Mouse (Mus musculus) CH12.LX (cell line): ENCODE results near the gene Ugdh. TPM values are rescaled to one million over a fixed set of nuclear protein-coding genes. Genes with fewer than 3 reads are reported as not detected.

Experiments used
- DNase-seq: peaks from one replicate; pipeline ENCODE4 v3.0.0-alpha.2; 2013; ENCODE audit errors: extremely low read depth
- H3K27ac ChIP-seq: 2 replicates; pipeline ENCODE4 v1.5.1; 2012; ENCODE audit warnings: low read depth, mild to moderate bottlenecking, control low read depth, moderate library complexity; ENCODE audit not compliant: insufficient read depth
- H3K27me3 ChIP-seq: replicated peaks from 2 replicates; pipeline ENCODE3; 2012; ENCODE audit warnings: inconsistent platforms
- H3K36me3 ChIP-seq, 2 experiments: replicated peaks in 1 of 2; 2 replicates each; pipeline versions ENCODE3 to v1.6.1; 2012; ENCODE audit warnings: inconsistent platforms in 1 of 2, low read length in 1 of 2, mild to moderate bottlenecking in 1 of 2, mixed read lengths in 1 of 2, moderate library complexity in 1 of 2; ENCODE audit not compliant: control insufficient read depth in 1 of 2, insufficient read depth in 1 of 2
- H3K4me1 ChIP-seq, 2 experiments: 2 replicates each; pipeline ENCODE4 v1.6.1; 2012; ENCODE audit warnings: inconsistent platforms in 1 of 2, moderate library complexity in 1 of 2; ENCODE audit not compliant: insufficient read depth in 2 of 2, control insufficient read depth in 1 of 2
- H3K4me2 ChIP-seq: 2 replicates; pipeline ENCODE4 v1.6.1; 2012; ENCODE audit warnings: low read depth, mild to moderate bottlenecking, control low read depth; ENCODE audit not compliant: poor library complexity, insufficient read depth, severe bottlenecking
- H3K4me3 ChIP-seq, 3 experiments: fragments of 150-350 bp in 1 of 3; sonication (generic) in 1 of 3; replicated peaks in 1 of 3; 2 replicates each; pipeline versions ENCODE3 to v1.5.1; 2011 to 2012; ENCODE audit warnings: low read depth in 2 of 3, low read length in 2 of 3, mild to moderate bottlenecking in 2 of 3, moderate library complexity in 2 of 3, control low read depth in 1 of 3, improper control_type of control experiment in 1 of 3, inconsistent platforms in 1 of 3, mixed read lengths in 1 of 3; ENCODE audit not compliant: poor library complexity in 1 of 3
- H3K79me2 ChIP-seq: replicated peaks from 2 replicates; pipeline ENCODE4 v1.6.1; 2012; ENCODE audit warnings: mild to moderate bottlenecking, moderate library complexity; ENCODE audit not compliant: control insufficient read depth, poor library complexity, insufficient read depth, severe bottlenecking; ENCODE audit errors: extremely low read depth
- H3K9ac ChIP-seq: 2 replicates; pipeline ENCODE4 v1.6.1; 2012; ENCODE audit warnings: low read depth, mild to moderate bottlenecking, control low read depth, moderate library complexity; ENCODE audit not compliant: insufficient read depth
- H3K9me3 ChIP-seq: replicated peaks from 2 replicates; pipeline ENCODE3; 2012; ENCODE audit warnings: low read length, inconsistent platforms, mixed read lengths
- BHLHE40 ChIP-seq: IDR thresholded peaks from 2 replicates; pipeline ENCODE4 v1.6.1; 2011; ENCODE audit warnings: mild to moderate bottlenecking, low read depth, low read length, improper control_type of control experiment
- CHD2 ChIP-seq: IDR thresholded peaks from 2 replicates; pipeline ENCODE4 v1.6.1; 2011; ENCODE audit warnings: low read length, improper control_type of control experiment
- CTCF ChIP-seq, 2 experiments: IDR thresholded peaks in 1 of 2; conservative IDR thresholded peaks in 1 of 2; 2 replicates each; pipeline ENCODE4 v1.5.1; 2011 to 2012; ENCODE audit warnings: low read depth in 2 of 2, low read length in 2 of 2, improper control_type of control experiment in 1 of 2, inconsistent platforms in 1 of 2, mild to moderate bottlenecking in 1 of 2, moderate library complexity in 1 of 2
- E2F4 ChIP-seq: IDR thresholded peaks from 2 replicates; pipeline ENCODE4 v1.6.1; 2011; ENCODE audit warnings: low read depth, low read length, improper control_type of control experiment; ENCODE audit not compliant: insufficient replicate concordance
- ELF1 ChIP-seq: IDR thresholded peaks from 2 replicates; pipeline ENCODE4 v1.6.1; 2014; ENCODE audit warnings: low read depth, mild to moderate bottlenecking, inconsistent platforms, low read length, improper control_type of control experiment
- EP300 ChIP-seq: IDR thresholded peaks from 2 replicates; pipeline ENCODE4 v1.6.1; 2011; ENCODE audit warnings: low read length, improper control_type of control experiment
- ETS1 ChIP-seq: conservative IDR thresholded peaks from 2 replicates; pipeline ENCODE4 v1.6.1; 2012; ENCODE audit warnings: low read depth, mild to moderate bottlenecking, inconsistent platforms, low read length, improper control_type of control experiment, moderate library complexity
- GABPA ChIP-seq: IDR thresholded peaks from 2 replicates; pipeline ENCODE4 v1.6.1; 2012; ENCODE audit warnings: low read depth, low read length, improper control_type of control experiment, inconsistent platforms; ENCODE audit not compliant: insufficient replicate concordance
- HCFC1 ChIP-seq: IDR thresholded peaks from 2 replicates; pipeline ENCODE4 v1.6.1; 2012; ENCODE audit warnings: low read depth, mild to moderate bottlenecking, inconsistent platforms, low read length, improper control_type of control experiment
- IRF4 ChIP-seq: IDR thresholded peaks from 2 replicates; pipeline ENCODE4 v1.6.1; 2014; ENCODE audit warnings: low read depth, mild to moderate bottlenecking, inconsistent platforms, low read length, improper control_type of control experiment
- JUN ChIP-seq: IDR thresholded peaks from 2 replicates; pipeline ENCODE4 v1.6.1; 2011; ENCODE audit warnings: low read depth, mild to moderate bottlenecking, low read length, improper control_type of control experiment, moderate library complexity; ENCODE audit not compliant: insufficient read depth
- JUND ChIP-seq: conservative IDR thresholded peaks from 2 replicates; pipeline ENCODE4 v1.6.1; 2011; ENCODE audit warnings: low read depth, low read length, improper control_type of control experiment
- KAT2A ChIP-seq: IDR thresholded peaks from 2 replicates; pipeline ENCODE4 v1.6.1; 2012; ENCODE audit warnings: low read length, improper control_type of control experiment, inconsistent platforms; ENCODE audit not compliant: insufficient replicate concordance
- MAX ChIP-seq: IDR thresholded peaks from 2 replicates; pipeline ENCODE4 v1.6.1; 2011; ENCODE audit warnings: low read length, improper control_type of control experiment
- MEF2A ChIP-seq: IDR thresholded peaks from 2 replicates; pipeline ENCODE4 v1.6.1; 2014; ENCODE audit warnings: low read depth, mild to moderate bottlenecking, inconsistent platforms, low read length, improper control_type of control experiment, borderline replicate concordance
- MXI1 ChIP-seq: IDR thresholded peaks from 2 replicates; pipeline ENCODE4 v1.6.1; 2011; ENCODE audit warnings: mild to moderate bottlenecking, low read depth, low read length, improper control_type of control experiment
- MYC ChIP-seq: IDR thresholded peaks from 2 replicates; pipeline ENCODE4 v1.6.1; 2011; ENCODE audit warnings: low read depth, mild to moderate bottlenecking, improper control_type of control experiment, low read length
- NELFE ChIP-seq: IDR thresholded peaks from 2 replicates; pipeline ENCODE4 v1.6.1; 2011; ENCODE audit warnings: low read depth, low read length, improper control_type of control experiment
- NRF1 ChIP-seq: IDR thresholded peaks from 2 replicates; pipeline ENCODE4 v1.6.1; 2014; ENCODE audit warnings: low read depth, mild to moderate bottlenecking, inconsistent platforms, low read length, improper control_type of control experiment, moderate library complexity
- POLR2A ChIP-seq: IDR thresholded peaks from 2 replicates; pipeline ENCODE4 v1.6.1; 2011; ENCODE audit warnings: low read depth, mild to moderate bottlenecking, improper control_type of control experiment, low read length
- POLR2AphosphoS2 ChIP-seq: IDR thresholded peaks from 2 replicates; pipeline ENCODE4 v1.6.1; 2011; ENCODE audit warnings: low read depth, low read length, improper control_type of control experiment
- RAD21 ChIP-seq: IDR thresholded peaks from 2 replicates; pipeline ENCODE4 v1.6.1; 2011; ENCODE audit warnings: low read depth, mild to moderate bottlenecking, low read length, improper control_type of control experiment, moderate library complexity
- SIN3A ChIP-seq: IDR thresholded peaks from 2 replicates; pipeline ENCODE4 v1.6.1; 2012; ENCODE audit warnings: low read length, improper control_type of control experiment, inconsistent platforms
- SMC3 ChIP-seq: IDR thresholded peaks from 2 replicates; pipeline ENCODE4 v1.6.1; 2011; ENCODE audit warnings: low read depth, low read length, improper control_type of control experiment
- TBP ChIP-seq: conservative IDR thresholded peaks from 2 replicates; pipeline ENCODE4 v1.6.1; 2011; ENCODE audit warnings: low read depth, low read length, improper control_type of control experiment
- UBTF ChIP-seq: IDR thresholded peaks from 2 replicates; pipeline ENCODE4 v1.6.1; 2012; ENCODE audit warnings: low read depth, mild to moderate bottlenecking, inconsistent platforms, low read length, improper control_type of control experiment, moderate library complexity
- USF1 ChIP-seq: IDR thresholded peaks from 2 replicates; pipeline ENCODE4 v1.6.1; 2014; ENCODE audit warnings: low read depth, mild to moderate bottlenecking, inconsistent platforms, low read length, improper control_type of control experiment
- USF2 ChIP-seq: conservative IDR thresholded peaks from 2 replicates; pipeline ENCODE4 v1.6.1; 2011; ENCODE audit warnings: low read depth, low read length, improper control_type of control experiment
- ZC3H11A ChIP-seq: IDR thresholded peaks from 2 replicates; pipeline ENCODE4 v1.6.1; 2012; ENCODE audit warnings: low read depth, mild to moderate bottlenecking, inconsistent platforms, low read length, improper control_type of control experiment
- ZKSCAN1 ChIP-seq: IDR thresholded peaks from 2 replicates; pipeline ENCODE4 v1.6.1; 2012; ENCODE audit warnings: low read depth, inconsistent platforms, low read length, improper control_type of control experiment, borderline replicate concordance
- ZNF384 ChIP-seq: IDR thresholded peaks from 2 replicates; pipeline ENCODE4 v1.6.1; 2012; ENCODE audit warnings: low read depth, low read length, improper control_type of control experiment, inconsistent platforms
- dilution Hi-C: fragments of 300-500 bp; cut with MboI; formaldehyde crosslinking; loops from 2 replicates; pipeline ENCODE4 v1.14.3; 2020; ENCODE audit warnings: low sequenced_read_pairs; ENCODE audit not compliant: extremely low pct_unique_long_range_greater_than_20kb, extremely low pct_ligation_motif_present
- in situ Hi-C: fragments of 300-500 bp; cut with MboI; formaldehyde crosslinking; loops from 3 replicates; pipeline ENCODE4 v1.14.3; 2019; ENCODE audit warnings: low sequenced_read_pairs, low pct_ligation_motif_present, low pct_unique_long_range_greater_than_20kb, mixed read lengths
- polyA plus RNA-seq: library from polyadenylated mRNA; unstranded; fragments of >175 nt; gene quantifications from 2 replicates; pipeline ENCODE4 v1.2.1, GENCODE M21; 2012; ENCODE audit warnings: low read depth; ENCODE audit not compliant: insufficient read length
- total RNA-seq, 2 experiments: library from RNA; depleted of rRNA; stranded (reverse); fragments of 300-350 nt in 1 of 2; fragments of >200 nt in 1 of 2; gene quantifications; 2 replicates each; pipeline ENCODE4 v1.2.3; 2012 to 2014

Gene Ugdh
- total and polyA plus RNA-seq, 3 experiments: 8.9 to 45.7 (median 38.0) TPM

DNA sequence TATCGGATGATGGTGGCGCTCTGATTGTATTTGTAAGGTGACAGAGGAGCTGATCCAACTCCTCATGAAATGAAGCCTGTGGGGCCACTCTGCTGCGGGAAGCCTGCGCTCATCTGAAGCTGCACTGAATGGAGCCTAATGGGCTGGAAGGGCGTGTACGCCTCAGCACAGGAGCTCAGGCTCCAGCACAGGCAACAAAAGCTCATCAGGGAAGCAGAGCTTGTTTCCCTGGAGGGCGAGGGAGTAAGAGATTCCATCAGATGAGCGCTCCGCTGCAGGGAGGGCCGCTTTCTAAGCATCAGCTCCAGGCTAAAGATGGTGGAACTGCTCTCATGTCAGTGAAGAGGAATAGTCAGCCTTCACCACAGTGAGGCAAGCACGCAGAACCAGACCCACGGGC, 27.8 kb downstream of the Ugdh start:
- H3K4me3 ChIP-seq: no peak overlapping the region
- dilution Hi-C loops: no loop called here
- H3K27me3 ChIP-seq: no peaks in the 10 kb centered on the region
- no peak overlapping the region for H3K4me2 ChIP-seq
- no peaks in the 10 kb centered on the region for H3K79me2 ChIP-seq
- H3K4me1 ChIP-seq: no peaks in the 10 kb centered on the region
- H3K9me3 ChIP-seq: no peaks in the 10 kb centered on the region
- DNase-seq: no peak
- no peak overlapping the region for H3K27ac ChIP-seq
- no peak overlapping the region for H3K9ac ChIP-seq
- in situ Hi-C loops: loop anchor here (5.0 kb wide), 1 partner anchor 119 kb away; no protein-coding TSS in a partner anchor
- peaks cover 38 to 80% of the 10 kb centered on the region in 2 experiments for H3K36me3 ChIP-seq
- TF ChIP-seq E2F4 (no peak), USF1 (no peak), JUND (no peak), JUN (no peak), CHD2 (no peak), CTCF (conservative IDR thresholded peaks at IDR 0.05 in 1 of 2, IDR thresholded peaks at IDR 0.05 in 1 of 2; ENCODE audit: low read depth in 2 of 2, low read length in 2 of 2) (no peak), ZNF384 (no peak), POLR2A (no peak), POLR2AphosphoS2 (no peak)
- TF ChIP-seq, all 38 proteins: peak for 0

- DNase-seq: peak; percentile 81
- Histone ChIP-seq H3K4me1 (no peaks in the 10 kb centered on the region), H3K27ac (no peak overlapping the region), H3K36me3 (peaks cover 50 to 88% of the 10 kb centered on the region in 2 experiments), H3K27me3 (no peaks in the 10 kb centered on the region), H3K9me3 (no peaks in the 10 kb centered on the region), H3K9ac (no peak overlapping the region), H3K4me3 (no peak overlapping the region), H3K79me2 (no peaks in the 10 kb centered on the region), H3K4me2 (no peak overlapping the region)
- TF ChIP-seq NRF1 (peak; percentile 25; the same call in 1 of the 2 replicates), MEF2A (peak; percentile 54; the same call in 1 of the 2 replicates), MAX (no peak), BHLHE40 (0 out of 2 replicates have a peak, but pooled peaks have one; percentile 17), JUN (no peak), ETS1 (no peak), JUND (peak; percentile 50; the same call in 1 of the 2 replicates), RAD21 (peak; percentile 95), NELFE (peak; percentile 58; the same call in 1 of the 2 replicates), SIN3A (peak; percentile 54; the same call in 1 of the 2 replicates), MYC (0 out of 2 replicates have a peak, but pooled peaks have one; percentile 22), HCFC1 (no peak; the same call in 1 of the 2 replicates), USF2 (no peak), EP300 (no peak), GABPA (no peak), IRF4 (peak; percentile 67), ZNF384 (0 out of 2 replicates have a peak, but pooled peaks have one; percentile 31), ZKSCAN1 (no peak), UBTF (no peak), SMC3 (peak; percentile 91), POLR2A (no peak), MXI1 (no peak), ELF1 (no peak), ZC3H11A (peak; percentile 80), TBP (no peak), KAT2A (no peak), CTCF (conservative IDR thresholded peaks at IDR 0.05 in 1 of 2, IDR thresholded peaks at IDR 0.05 in 1 of 2; ENCODE audit: low read depth in 2 of 2, low read length in 2 of 2) (peak; percentile 93 to 98)
- in situ Hi-C loops: no loop called here
- dilution Hi-C loops: no loop called here
Observed at GRCm38 (mm10) chr5:65401251-65401994, 34.3 kb downstream of the Ugdh start.
